Mouse (Mus musculus): ENCODE measurements at regions not wholly inside any gene's neighbourhood (a gene's known extent, or its start where the extent isn't known, plus 50 kb on each side); places are given as distances from the start of the nearest gene placed in this dataset.
"Not testable (repeated sequence)": the region's sequence is repeated elsewhere in the genome, so short reads cannot be mapped to it uniquely, and the experiment has no call there.

- not testable (repeated sequence) for DNase-seq (ENCODE audit: low read depth, low spot score)
Measured at GRCm38 (mm10) chr3:44646600-44646999, 731.6 kb upstream of the Pcdh10 start.

GRCm38 (mm10) chr3:44696354-44696753 is 681.8 kb upstream of the Pcdh10 start:
- peak; percentile 24 for DNase-seq (ENCODE audit: low read depth, low spot score)

- DNase-seq (ENCODE audit: low read depth, low spot score) = no peak
Measured at GRCm38 (mm10) chr3:44697000-44697681, 681.1 kb upstream of the Pcdh10 start.

GRCm38 (mm10) chr3:44701125-44701524 is 677.1 kb upstream of the Pcdh10 start:
- no peak for DNase-seq (ENCODE audit: low read depth, low spot score)

- no peak for DNase-seq (ENCODE audit: low read depth, low spot score)
Measured at GRCm38 (mm10) chr3:44705666-44706065, 672.5 kb upstream of the Pcdh10 start.

- peak; percentile 46 for DNase-seq (ENCODE audit: low read depth, low spot score)
Measured at GRCm38 (mm10) chr3:44715463-44715862, 662.7 kb upstream of the Pcdh10 start.
